Mouse (Mus musculus) adrenal gland, postnatal 25 days (tissue): ENCODE measurements around the gene Crybg3. TPM values are rescaled to one million over a fixed set of nuclear protein-coding genes. Genes with fewer than 3 reads are reported as not detected.

Experiments used
- DNase-seq: peaks from one replicate; pipeline ENCODE4 v3.0.0; 2021; ENCODE audit warnings: mixed read lengths
- total RNA-seq: library from RNA; stranded (reverse); gene quantifications from 2 replicates; pipeline ENCODE4 v1.2.3, GENCODE M21; 2021

Crybg3 gene
- total RNA-seq, 1 experiment from 2014 or later, result 12.8 TPM

- no peak for DNase-seq
Observed at GRCm38 (mm10) chr16:59579237-59579636, 21.5 kb downstream of the Crybg3 start.

- DNase-seq, result no peak
Observed at GRCm38 (mm10) chr16:59573961-59574360, 26.8 kb downstream of the Crybg3 start.

- DNase-seq, result no peak
Observed at GRCm38 (mm10) chr16:59572685-59573084, 28.1 kb downstream of the Crybg3 start.

- no peak for DNase-seq
Observed at GRCm38 (mm10) chr16:59570807-59571206, 30.0 kb downstream of the Crybg3 start.

GRCm38 (mm10) chr16:59569837-59570236 lies 30.9 kb downstream of the Crybg3 start:
- DNase-seq, result no peak

GRCm38 (mm10) chr16:59567721-59568381 lies 32.9 kb downstream of the Crybg3 start:
- no peak for DNase-seq

- no peak for DNase-seq
Observed at GRCm38 (mm10) chr16:59566437-59566836, 34.3 kb downstream of the Crybg3 start.

- DNase-seq, result no peak
Observed at GRCm38 (mm10) chr16:59565631-59566030, 35.1 kb downstream of the Crybg3 start.

GRCm38 (mm10) chr16:59564025-59564424 lies 36.8 kb downstream of the Crybg3 start:
- no peak for DNase-seq

- DNase-seq, result no peak
Observed at GRCm38 (mm10) chr16:59559300-59560200, 41.2 kb downstream of the Crybg3 start.

GRCm38 (mm10) chr16:59558916-59559299 lies 41.9 kb downstream of the Crybg3 start:
- DNase-seq, result no peak

GRCm38 (mm10) chr16:59553490-59554161 lies 47.2 kb downstream of the Crybg3 start:
- no peak for DNase-seq

GRCm38 (mm10) chr16:59551507-59551906 lies 49.3 kb downstream of the Crybg3 start:
- DNase-seq, result no peak

GRCm38 (mm10) chr16:59549631-59550030 lies 51.1 kb downstream of the Crybg3 start:
- no peak for DNase-seq

GRCm38 (mm10) chr16:59548582-59548947 lies 52.2 kb downstream of the Crybg3 start:
- no peak for DNase-seq

GRCm38 (mm10) chr16:59547887-59548581 lies 52.7 kb downstream of the Crybg3 start:
- DNase-seq, result peak; percentile 79

GRCm38 (mm10) chr16:59547466-59547865 lies 53.3 kb downstream of the Crybg3 start:
- no peak for DNase-seq

GRCm38 (mm10) chr16:59545360-59545759 lies 55.4 kb downstream of the Crybg3 start:
- no peak for DNase-seq

GRCm38 (mm10) chr16:59541382-59541781 lies 59.4 kb downstream of the Crybg3 start:
- no peak for DNase-seq

GRCm38 (mm10) chr16:59540944-59541343 lies 59.8 kb downstream of the Crybg3 start:
- no peak for DNase-seq

GRCm38 (mm10) chr16:59535673-59536072 lies 65.1 kb downstream of the Crybg3 start:
- DNase-seq, result no peak

GRCm38 (mm10) chr16:59534349-59534748 lies 66.4 kb downstream of the Crybg3 start:
- no peak for DNase-seq
